Mouse (Mus musculus) kidney, embryonic 14.5 days (tissue): Measurements from ENCODE around the gene Zfp385c. TPM values are rescaled to one million over a fixed set of nuclear protein-coding genes. Genes with fewer than 3 reads are reported as not detected.

ENCODE experiments used
- ATAC-seq: fragments of 200-750 bp; cut with Nextera tagmentation; 2 replicates; pipeline ENCODE4 v1.8.0; 2017; ENCODE audit warnings: moderate number of reproducible peaks, mild to moderate bottlenecking, moderate TSS enrichment, moderate library complexity; ENCODE audit not compliant: low FRiP score, low TSS enrichment
- H3K27ac ChIP-seq: fragments of 300-500 bp; sonication (generic); 2 replicates; pipeline ENCODE4 v1.5.1; 2014; ENCODE audit warnings: low read depth, mild to moderate bottlenecking, low read length, moderate library complexity, mixed read lengths
- H3K27me3 ChIP-seq: fragments of 300-500 bp; sonication (generic); 2 replicates; pipeline ENCODE4 v1.6.1; 2014; ENCODE audit warnings: mild to moderate bottlenecking, low read length; ENCODE audit not compliant: control insufficient read depth, insufficient read depth
- H3K36me3 ChIP-seq: fragments of 300-500 bp; sonication (generic); 2 replicates; pipeline ENCODE4 v1.6.1; 2014; ENCODE audit warnings: low read length, mixed read lengths; ENCODE audit not compliant: control insufficient read depth, insufficient read depth
- H3K4me1 ChIP-seq: fragments of 300-500 bp; sonication (generic); 2 replicates; pipeline ENCODE4 v1.6.1; 2014; ENCODE audit warnings: low read length, mixed read lengths; ENCODE audit not compliant: control insufficient read depth, insufficient read depth
- H3K4me2 ChIP-seq: fragments of 300-500 bp; sonication (generic); replicated peaks from 2 replicates; pipeline ENCODE4 v1.6.1; 2014; ENCODE audit warnings: low read depth, mild to moderate bottlenecking, low read length
- H3K4me3 ChIP-seq: fragments of 300-500 bp; sonication (generic); 2 replicates; pipeline ENCODE4 v1.5.1; 2014; ENCODE audit warnings: mild to moderate bottlenecking, low read length
- H3K9ac ChIP-seq: fragments of 300-500 bp; sonication (generic); 2 replicates; pipeline ENCODE4 v1.6.1; 2014; ENCODE audit warnings: low read depth, mild to moderate bottlenecking, low read length, moderate library complexity
- H3K9me3 ChIP-seq: fragments of 300-500 bp; sonication (generic); 2 replicates; pipeline ENCODE4 v1.6.1; 2016; ENCODE audit warnings: low read length; ENCODE audit not compliant: control insufficient read depth
- WGBS: fragments of 180-500 bp; shearing (Covaris S2); extraction: QIAGEN DNeasy Blood & Tissue Kit; methylation state at CpG from one replicate; pipeline ENCODE4 v1.1.7; 2014; 5-methylcytosine and 5-hydroxymethylcytosine counted together
- polyA plus RNA-seq: library from polyadenylated mRNA; unstranded; fragments of >200 nt; fragmentation: Nextera tagmentation; extraction: Ambion mirVana; gene quantifications from 2 replicates; pipeline ENCODE4 v1.2.1, GENCODE M21; 2014

Zfp385c gene
- polyA plus RNA-seq: 0.40 and 0.50 TPM in 2 replicates

GRCm38 (mm10) chr11:100692164-100692616, at the start of gene Zfp385c:
Gene Zfp385c, minus strand, starts transcription at chr11:100692455.
- no peak for ATAC-seq
- Histone ChIP-seq H3K4me3 (peak within 1 kb of the TSS; percentile 35), H3K9ac (peak within 1 kb of the TSS; percentile 18; the same call in 1 of the 2 replicates), H3K4me1 (no peaks in the 10 kb centered on the region), H3K27ac (no peak within 1 kb of the TSS), H3K9me3 (no peaks in the 10 kb centered on the region), H3K36me3 (no peaks in the 10 kb centered on the region), H3K27me3 (peaks cover 3% of the 10 kb centered on the region; the same call in 1 of the 2 replicates), H3K4me2 (peak within 1 kb of the TSS; percentile 65)
- WGBS: under 1% methylated on average over 23 of the region's 23 CpGs

GRCm38 (mm10) chr11:100741348-100741747, 49.1 kb upstream of the Zfp385c start:
- Histone ChIP-seq H3K27me3 (no peaks in the 10 kb centered on the region), H3K9me3 (no peaks in the 10 kb centered on the region), H3K27ac (no peak overlapping the region), H3K9ac (no peak overlapping the region), H3K4me3 (no peak overlapping the region), H3K4me1 (peaks cover 11% of the 10 kb centered on the region; the same call in 1 of the 2 replicates), H3K36me3 (no peaks in the 10 kb centered on the region), H3K4me2 (no peak overlapping the region)
- ATAC-seq: no peak
- 55% methylated on average over 6 of the region's 6 CpGs for WGBS

- Histone ChIP-seq H3K27me3 (no peaks in the 10 kb centered on the region), H3K9ac (no peak overlapping the region), H3K4me3 (peak overlapping the region; percentile 90), H3K4me2 (peak overlapping the region; percentile 82), H3K4me1 (peaks cover 19% of the 10 kb centered on the region), H3K9me3 (no peaks in the 10 kb centered on the region), H3K36me3 (peaks cover 6% of the 10 kb centered on the region; the same call in 1 of the 2 replicates), H3K27ac (no peak overlapping the region)
- 16% methylated on average over 5 of the region's 5 CpGs for WGBS
- ATAC-seq: no peak
Observed at GRCm38 (mm10) chr11:100738749-100739148, 46.5 kb upstream of the Zfp385c start.

GRCm38 (mm10) chr11:100738066-100738604, 45.9 kb upstream of the Zfp385c start, which contains the start of gene Rab5c:
Gene Rab5c, minus strand, starts transcription at chr11:100738215.
- ATAC-seq: peak; percentile 100
- 1% methylated on average over 39 of the region's 39 CpGs for WGBS
- no peaks in the 10 kb centered on the region for H3K27me3 ChIP-seq
- H3K9ac ChIP-seq: peak within 1 kb of the TSS; percentile 87
- peak within 1 kb of the TSS; percentile 82 for H3K4me2 ChIP-seq
- no peaks in the 10 kb centered on the region for H3K9me3 ChIP-seq
- H3K27ac ChIP-seq: peak within 1 kb of the TSS; percentile 56; the same call in 1 of the 2 replicates
- H3K4me3 ChIP-seq: peak within 1 kb of the TSS; percentile 90
- H3K36me3 ChIP-seq: peaks cover 9% of the 10 kb centered on the region; the same call in 1 of the 2 replicates
- peaks cover 19% of the 10 kb centered on the region for H3K4me1 ChIP-seq

- no peaks in the 10 kb centered on the region for H3K27me3 ChIP-seq
- 1% methylated on average over 13 of the region's 13 CpGs for WGBS
- no peak for ATAC-seq
- peak overlapping the region; percentile 82 for H3K4me2 ChIP-seq
- H3K36me3 ChIP-seq: peaks cover 9% of the 10 kb centered on the region; the same call in 1 of the 2 replicates
- no peak overlapping the region for H3K27ac ChIP-seq
- H3K9me3 ChIP-seq: no peaks in the 10 kb centered on the region
- H3K9ac ChIP-seq: peak overlapping the region; percentile 87
- H3K4me3 ChIP-seq: peak overlapping the region; percentile 90
- H3K4me1 ChIP-seq: peaks cover 19% of the 10 kb centered on the region
Observed at GRCm38 (mm10) chr11:100737105-100737733, 45.0 kb upstream of the Zfp385c start.

GRCm38 (mm10) chr11:100736746-100737080, 44.5 kb upstream of the Zfp385c start:
- peak overlapping the region; percentile 90; the same call in 1 of the 2 replicates for H3K4me3 ChIP-seq
- 79% methylated on average over 4 of the region's 4 CpGs for WGBS
- ATAC-seq: no peak

GRCm38 (mm10) chr11:100735954-100736745, 43.9 kb upstream of the Zfp385c start:
- 69% methylated on average over 14 of the region's 14 CpGs for WGBS
- Histone ChIP-seq H3K4me3 (peak overlapping the region; percentile 90; the same call in 1 of the 2 replicates), H3K27me3 (no peaks in the 10 kb centered on the region), H3K9ac (peak overlapping the region; percentile 87; the same call in 1 of the 2 replicates), H3K36me3 (peaks cover 9% of the 10 kb centered on the region; the same call in 1 of the 2 replicates), H3K27ac (no peak overlapping the region), H3K4me2 (peak overlapping the region; percentile 23; the same call in 1 of the 2 replicates), H3K9me3 (no peaks in the 10 kb centered on the region), H3K4me1 (peaks cover 19% of the 10 kb centered on the region)
- no peak for ATAC-seq

More at GRCm38 (mm10) chr11:100736746-100737080, 44.5 kb upstream of the Zfp385c start:
- Histone ChIP-seq H3K9ac (peak overlapping the region; percentile 87; the same call in 1 of the 2 replicates), H3K9me3 (no peaks in the 10 kb centered on the region), H3K4me1 (peaks cover 19% of the 10 kb centered on the region), H3K27me3 (no peaks in the 10 kb centered on the region), H3K36me3 (peaks cover 9% of the 10 kb centered on the region; the same call in 1 of the 2 replicates), H3K4me2 (peak overlapping the region; percentile 82), H3K27ac (no peak overlapping the region)

GRCm38 (mm10) chr11:100735134-100735865, 43.0 kb upstream of the Zfp385c start:
- peaks cover 9% of the 10 kb centered on the region; the same call in 1 of the 2 replicates for H3K36me3 ChIP-seq
- ATAC-seq: no peak
- 87% methylated on average over 9 of the region's 9 CpGs for WGBS
- peaks cover 19% of the 10 kb centered on the region for H3K4me1 ChIP-seq
- H3K4me2 ChIP-seq: no peak overlapping the region; the same call in 1 of the 2 replicates
- no peaks in the 10 kb centered on the region for H3K27me3 ChIP-seq
- no peak overlapping the region for H3K4me3 ChIP-seq
- no peak overlapping the region for H3K27ac ChIP-seq
- H3K9me3 ChIP-seq: no peaks in the 10 kb centered on the region
- H3K9ac ChIP-seq: no peak overlapping the region
